Mouse (Mus musculus): Measurements from ENCODE around the gene Rps6kl1. TPM values are rescaled to one million over a fixed set of nuclear protein-coding genes. Genes with fewer than 3 reads are reported as not detected.

Rps6kl1 gene
- 1.2 and 1.6 TPM in 2 replicates for polyA plus RNA-seq (2016; fragmentation: Nextera tagmentation; extraction: Ambion mirVana)

DNA sequence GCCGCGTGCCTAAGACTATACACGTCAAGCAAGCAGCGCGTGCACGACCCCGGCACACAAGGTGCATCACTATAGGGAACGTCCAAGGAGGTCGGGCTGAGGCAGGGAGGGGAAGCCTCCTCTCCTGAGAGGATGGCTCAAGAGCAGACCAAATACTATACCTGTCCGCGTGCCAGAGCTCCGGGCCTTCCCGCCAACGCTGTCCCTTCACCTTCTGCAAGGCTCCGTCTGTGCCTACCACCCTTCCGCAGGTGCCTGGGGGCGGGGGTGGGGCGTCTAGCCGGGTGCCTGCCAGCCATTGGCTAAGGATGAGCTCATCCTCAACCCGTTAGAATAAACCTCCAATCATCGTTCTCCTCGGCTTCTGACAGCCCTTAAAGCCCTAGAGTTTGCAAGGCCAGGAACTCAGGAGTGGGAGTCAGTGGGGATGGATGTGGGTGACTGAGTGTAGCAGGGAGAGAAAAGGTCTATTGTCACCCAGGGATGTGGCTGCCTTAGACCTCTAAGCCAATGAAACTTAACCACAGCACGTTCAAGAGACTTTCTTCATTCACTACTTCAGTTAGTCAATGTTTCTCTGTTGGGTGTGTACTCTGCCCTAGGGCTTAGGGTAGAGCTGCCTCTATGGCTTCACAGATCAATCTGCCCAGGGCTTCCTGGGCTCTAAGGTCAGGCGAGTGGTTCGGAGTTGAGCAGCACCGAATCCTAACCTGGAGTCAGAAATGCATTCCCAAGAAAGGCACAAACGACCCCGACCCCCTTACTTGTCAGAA lies at the start of gene Rps6kl1:
TSS of gene Rps6kl1 (minus strand) at position 263 of the 773 bp plus-strand sequence.
- peaks cover 20% of the 10 kb centered on the region for H3K27me3 ChIP-seq (replicated peaks)
- WGBS, result 13% methylated on average over 28 of the region's 28 CpGs
- ATAC-seq (ENCODE audit: insufficient number of reproducible peaks, low FRiP score), result peak; percentile 64
- H3K4me1 ChIP-seq (replicated peaks), result peaks cover 22% of the 10 kb centered on the region
- no peaks in the 10 kb centered on the region for H3K36me3 ChIP-seq
- H3K4me2 ChIP-seq, result peak within 1 kb of the TSS; percentile 68
- H3K4me3 ChIP-seq, result peak within 1 kb of the TSS; percentile 37
- H3K9ac ChIP-seq, result peak within 1 kb of the TSS; percentile 7; the same call in 1 of the 2 replicates
- 0 out of 2 replicates have a peak, but pooled peaks cover 3% of the 10 kb centered on the region for H3K9me3 ChIP-seq (replicated peaks)
- H3K27ac ChIP-seq (ENCODE audit: poor library complexity, severe bottlenecking), result no peak within 1 kb of the TSS

DNA sequence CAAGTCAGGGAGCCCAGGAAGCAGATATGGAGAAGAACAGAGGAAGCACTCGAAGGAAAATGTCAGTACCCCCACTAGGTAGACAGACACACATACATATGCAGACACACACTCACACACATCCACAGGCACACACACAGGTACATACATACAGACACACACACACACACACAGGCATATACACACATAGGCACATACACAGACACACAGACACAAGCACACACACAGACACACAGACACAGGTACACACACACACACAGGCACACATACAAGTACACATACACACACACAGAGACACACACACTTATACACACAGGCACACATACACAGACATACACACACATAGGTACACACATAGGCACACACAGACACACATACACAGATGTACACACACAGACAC lies 48.9 kb upstream of the Rps6kl1 start:
- no peak overlapping the region for H3K9ac ChIP-seq

DNA sequence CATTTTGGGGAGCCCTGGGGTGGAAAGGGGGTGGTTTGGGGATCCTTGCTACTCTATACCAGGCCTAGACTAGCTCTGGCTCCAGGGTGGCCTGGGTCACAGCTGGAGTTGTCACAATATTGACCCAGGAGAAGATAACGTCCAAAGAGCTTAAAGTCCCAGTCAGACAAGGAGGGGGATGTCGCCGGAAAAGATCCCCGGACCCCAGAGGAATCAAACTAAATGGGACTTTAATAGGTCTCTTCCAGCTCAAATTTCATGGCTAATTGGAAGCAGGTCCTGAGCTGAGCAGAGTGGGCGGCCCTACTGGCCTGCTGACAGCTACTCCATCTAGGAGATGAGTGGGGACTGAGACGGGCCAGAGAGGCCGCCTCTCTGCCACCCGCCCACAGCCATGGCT lies 46.9 kb upstream of the Rps6kl1 start:
- H3K36me3 ChIP-seq, result no peaks in the 10 kb centered on the region
- H3K27me3 ChIP-seq (replicated peaks), result peaks cover 15% of the 10 kb centered on the region; the same call in 1 of the 2 replicates
- no peak for ATAC-seq (ENCODE audit: insufficient number of reproducible peaks, low FRiP score)
- WGBS, result 38% methylated on average over 8 of the region's 8 CpGs
- no peak overlapping the region for H3K9ac ChIP-seq
- H3K27ac ChIP-seq (ENCODE audit: poor library complexity, severe bottlenecking), result no peak overlapping the region
- H3K9me3 ChIP-seq (replicated peaks), result no peaks in the 10 kb centered on the region
- peaks cover 63% of the 10 kb centered on the region for H3K4me1 ChIP-seq (replicated peaks)
- H3K4me3 ChIP-seq, result no peak overlapping the region
- H3K4me2 ChIP-seq, result no peak overlapping the region

More for the DNA sequence above, 48.9 kb upstream of the Rps6kl1 start:
- 0 out of 2 replicates have a peak, but pooled peaks cover 10% of the 10 kb centered on the region for H3K27me3 ChIP-seq (replicated peaks)
- H3K36me3 ChIP-seq, result no peaks in the 10 kb centered on the region
- no peak overlapping the region for H3K4me3 ChIP-seq
- H3K27ac ChIP-seq (ENCODE audit: poor library complexity, severe bottlenecking), result no peak overlapping the region
- no peaks in the 10 kb centered on the region for H3K9me3 ChIP-seq (replicated peaks)
- no peak overlapping the region for H3K4me2 ChIP-seq
- no peak for ATAC-seq (ENCODE audit: insufficient number of reproducible peaks, low FRiP score)
- WGBS, result 57% methylated on average over 1 of the region's 1 CpGs
- peaks cover 55% of the 10 kb centered on the region for H3K4me1 ChIP-seq (replicated peaks)

DNA sequence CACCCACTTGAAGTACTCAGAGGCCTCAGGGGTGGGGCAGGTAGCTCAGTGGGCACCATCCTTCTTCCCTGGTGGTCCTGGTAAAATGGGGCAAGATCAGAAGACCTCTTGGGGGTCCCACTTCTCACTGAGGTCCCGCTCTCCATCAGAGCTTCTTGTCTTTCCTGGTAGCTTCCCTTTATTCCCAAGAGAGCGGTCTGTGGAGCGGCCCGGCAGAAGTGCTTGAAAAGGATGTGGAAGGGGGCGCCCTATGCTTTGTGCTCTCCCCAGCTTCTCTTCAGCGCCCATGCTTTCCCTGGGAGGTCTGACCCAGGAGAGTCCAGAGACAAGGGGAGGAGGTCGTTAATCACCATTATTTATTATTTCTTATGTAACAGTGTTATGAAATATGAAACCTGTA lies 46.3 kb upstream of the Rps6kl1 start:
- no peaks in the 10 kb centered on the region for H3K9me3 ChIP-seq (replicated peaks)
- H3K4me1 ChIP-seq (replicated peaks), result peaks cover 68% of the 10 kb centered on the region
- H3K9ac ChIP-seq, result no peak overlapping the region
- ATAC-seq (ENCODE audit: insufficient number of reproducible peaks, low FRiP score), result no peak
- H3K27me3 ChIP-seq (replicated peaks), result peaks cover 21% of the 10 kb centered on the region; the same call in 1 of the 2 replicates
- no peak overlapping the region for H3K4me2 ChIP-seq
- WGBS, result 76% methylated on average over 7 of the region's 7 CpGs
- H3K36me3 ChIP-seq, result no peaks in the 10 kb centered on the region
- no peak overlapping the region for H3K27ac ChIP-seq (ENCODE audit: poor library complexity, severe bottlenecking)
- H3K4me3 ChIP-seq, result no peak overlapping the region

DNA sequence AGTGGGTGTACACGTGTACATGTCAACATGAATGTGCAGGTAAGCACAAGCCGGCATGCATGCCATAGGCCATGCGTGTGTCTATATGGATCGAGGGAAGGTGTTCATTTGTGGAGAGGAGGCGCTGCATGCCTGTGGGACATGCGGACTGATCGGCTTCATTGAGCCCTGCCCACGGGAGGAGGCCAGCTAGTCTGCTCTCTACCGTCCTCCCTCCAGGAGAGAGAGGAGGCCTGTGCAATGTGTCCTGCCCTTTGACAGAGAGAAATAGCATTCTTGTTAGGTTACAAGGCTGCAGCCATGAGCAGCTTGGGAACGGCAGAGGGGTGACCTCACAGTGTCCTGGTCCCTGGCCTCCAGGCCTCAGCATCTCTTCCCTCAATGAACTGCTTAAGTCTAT lies 45.1 kb upstream of the Rps6kl1 start:
- Histone ChIP-seq H3K9ac (no peak overlapping the region), H3K9me3 (replicated peaks) (no peaks in the 10 kb centered on the region), H3K4me1 (replicated peaks) (peaks cover 59% of the 10 kb centered on the region), H3K27ac (ENCODE audit: poor library complexity, severe bottlenecking) (no peak overlapping the region), H3K4me3 (no peak overlapping the region), H3K4me2 (no peak overlapping the region), H3K36me3 (no peaks in the 10 kb centered on the region), H3K27me3 (replicated peaks) (peaks cover 24% of the 10 kb centered on the region; the same call in 1 of the 2 replicates)
- no peak for ATAC-seq (ENCODE audit: insufficient number of reproducible peaks, low FRiP score)
- WGBS, result 69% methylated on average over 10 of the region's 10 CpGs

DNA sequence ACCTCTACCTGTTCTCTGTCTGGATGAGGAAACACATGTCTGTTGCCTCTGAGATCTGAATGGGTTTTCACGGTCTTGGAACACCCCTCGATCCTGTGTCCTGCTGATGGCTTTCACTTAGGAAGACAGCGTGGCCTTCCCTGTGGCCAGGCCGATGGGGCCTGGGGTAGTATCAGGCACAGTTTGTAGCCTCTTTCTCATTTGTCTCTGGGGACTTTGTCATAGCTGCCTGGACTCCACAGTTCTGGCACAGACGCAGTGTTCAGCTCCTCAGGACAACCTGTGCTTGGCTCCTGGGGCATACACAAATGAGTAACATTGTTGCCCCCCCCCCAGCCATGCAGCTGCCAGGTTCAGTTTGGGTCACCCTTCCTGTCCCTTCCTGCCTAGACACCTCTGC lies 44.0 kb upstream of the Rps6kl1 start:
- WGBS, result 78% methylated on average over 5 of the region's 5 CpGs
- Histone ChIP-seq H3K4me2 (no peak overlapping the region), H3K9ac (no peak overlapping the region), H3K27ac (ENCODE audit: poor library complexity, severe bottlenecking) (no peak overlapping the region), H3K36me3 (no peaks in the 10 kb centered on the region), H3K4me3 (no peak overlapping the region), H3K9me3 (replicated peaks) (no peaks in the 10 kb centered on the region), H3K27me3 (replicated peaks) (peaks cover 20% of the 10 kb centered on the region; the same call in 1 of the 2 replicates), H3K4me1 (replicated peaks) (peaks cover 48% of the 10 kb centered on the region)
- ATAC-seq (ENCODE audit: insufficient number of reproducible peaks, low FRiP score), result no peak

DNA sequence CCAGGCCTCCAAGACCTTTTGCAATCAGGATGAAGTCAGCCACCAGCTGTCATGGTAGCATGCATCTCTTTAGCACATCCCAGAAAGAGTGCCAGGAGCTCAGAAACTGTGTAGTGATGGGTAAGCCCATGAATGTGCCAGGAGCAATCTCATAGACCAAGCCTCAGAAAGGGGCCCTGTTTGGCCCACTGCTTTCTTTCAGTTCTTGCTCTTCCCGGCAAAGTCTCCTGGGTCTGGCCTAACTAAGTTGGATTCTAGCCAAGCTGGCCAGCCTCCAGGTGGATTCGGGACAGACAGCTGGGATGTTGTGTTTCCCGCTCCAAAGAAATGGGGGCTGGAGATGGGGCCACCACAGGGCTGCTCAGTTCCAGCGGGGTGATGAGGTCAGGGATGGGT lies 43.6 kb upstream of the Rps6kl1 start:
- Histone ChIP-seq H3K27me3 (replicated peaks) (peaks cover 16% of the 10 kb centered on the region; the same call in 1 of the 2 replicates), H3K4me2 (no peak overlapping the region), H3K9me3 (replicated peaks) (no peaks in the 10 kb centered on the region), H3K27ac (ENCODE audit: poor library complexity, severe bottlenecking) (no peak overlapping the region), H3K4me3 (no peak overlapping the region), H3K9ac (no peak overlapping the region), H3K36me3 (no peaks in the 10 kb centered on the region), H3K4me1 (replicated peaks) (peaks cover 48% of the 10 kb centered on the region)
- WGBS, result 24% methylated on average over 4 of the region's 4 CpGs
- no peak for ATAC-seq (ENCODE audit: insufficient number of reproducible peaks, low FRiP score)

DNA sequence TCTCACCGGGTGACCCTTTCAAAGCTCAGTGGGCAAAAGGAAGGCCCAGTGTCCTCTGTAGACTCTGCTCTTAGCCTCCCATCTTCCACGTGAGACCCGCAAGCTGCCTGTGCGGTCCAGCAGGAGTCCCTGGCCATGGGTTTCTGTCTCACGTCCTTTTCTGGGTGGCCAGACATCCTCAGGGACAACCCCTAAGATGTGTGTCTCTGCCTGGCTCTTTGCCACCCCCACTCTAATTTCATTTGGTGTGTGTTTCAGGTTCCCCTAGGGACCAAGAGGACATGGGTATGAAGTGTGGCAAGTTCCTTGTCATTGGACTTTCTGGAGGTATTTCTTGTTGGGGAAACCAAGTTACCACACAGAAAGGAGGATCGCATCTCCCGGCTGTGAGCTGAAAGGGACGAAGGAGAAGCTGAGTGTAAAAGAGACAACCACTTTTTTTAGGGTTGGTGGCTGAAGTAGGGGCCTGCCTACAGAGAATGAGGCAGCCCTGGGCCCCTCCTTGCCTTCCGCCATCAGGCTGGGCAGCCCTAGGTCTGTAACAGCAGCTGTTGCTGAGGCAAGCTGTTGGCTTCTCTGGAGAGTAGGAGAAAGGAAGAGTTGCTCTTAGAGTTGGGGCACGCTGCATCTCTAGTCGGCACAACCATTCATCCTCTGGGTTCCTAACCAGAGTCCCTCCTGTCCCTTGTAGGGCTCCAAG lies 43.0 kb upstream of the Rps6kl1 start:
- Histone ChIP-seq H3K27me3 (replicated peaks) (peaks cover 14% of the 10 kb centered on the region; the same call in 1 of the 2 replicates), H3K27ac (ENCODE audit: poor library complexity, severe bottlenecking) (no peak overlapping the region), H3K36me3 (no peaks in the 10 kb centered on the region), H3K4me1 (replicated peaks) (peaks cover 48% of the 10 kb centered on the region), H3K9ac (no peak overlapping the region), H3K4me2 (no peak overlapping the region), H3K4me3 (no peak overlapping the region), H3K9me3 (replicated peaks) (no peaks in the 10 kb centered on the region)
- WGBS, result 87% methylated on average over 11 of the region's 11 CpGs
- ATAC-seq (ENCODE audit: insufficient number of reproducible peaks, low FRiP score), result no peak

DNA sequence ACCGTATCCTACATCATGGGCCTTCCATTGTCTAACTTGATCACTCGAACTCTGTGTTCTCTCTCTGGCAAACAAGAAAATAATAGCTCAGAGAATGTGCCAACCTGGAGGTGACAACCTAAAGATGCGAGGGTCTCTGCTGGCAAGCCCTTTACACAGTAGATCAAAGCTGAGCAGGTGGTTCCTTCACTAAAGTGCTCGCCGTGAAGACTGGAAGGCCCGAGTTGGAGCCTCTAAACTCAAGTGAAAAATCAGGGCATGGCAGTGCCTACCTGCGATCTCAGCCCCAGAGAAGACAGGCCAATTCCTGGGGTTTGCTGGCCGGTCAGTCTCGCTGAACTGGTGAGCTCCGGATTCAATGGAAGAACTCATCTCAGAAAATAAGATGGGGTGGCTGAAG lies 42.1 kb upstream of the Rps6kl1 start:
- no peaks in the 10 kb centered on the region for H3K9me3 ChIP-seq (replicated peaks)
- peaks cover 47% of the 10 kb centered on the region for H3K4me1 ChIP-seq (replicated peaks)

DNA sequence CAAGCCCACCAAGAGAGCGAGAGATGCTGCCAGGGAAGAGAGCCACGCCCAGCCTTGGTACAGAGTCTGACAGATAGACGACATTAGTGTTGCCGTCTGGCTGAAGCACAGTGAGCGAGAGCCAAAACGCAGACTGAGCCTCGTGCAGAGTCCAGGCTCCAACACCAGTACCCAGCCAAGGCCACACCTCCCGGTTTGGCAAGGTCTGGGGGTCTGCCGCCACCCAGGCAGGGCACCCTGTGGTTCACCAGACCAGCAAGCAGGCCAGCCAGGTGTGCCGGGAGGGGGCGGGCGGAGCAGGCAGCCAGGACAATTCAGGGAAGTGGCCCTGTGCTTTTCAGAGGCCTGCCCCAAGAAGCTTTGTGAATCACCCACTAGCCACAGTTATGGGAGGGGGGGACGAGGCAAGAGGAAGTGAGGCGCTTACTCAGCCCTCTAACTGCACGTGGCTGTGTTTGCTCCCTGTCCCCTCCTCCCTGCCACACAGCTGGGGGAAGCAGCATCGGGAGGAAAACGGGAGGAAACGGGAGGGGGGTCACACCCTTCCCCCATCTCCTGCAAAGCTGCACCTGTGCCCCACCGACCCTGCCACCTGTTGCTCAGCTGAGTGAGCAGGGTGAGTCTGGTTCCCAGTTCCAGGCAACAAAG lies 41.5 kb upstream of the Rps6kl1 start:
- ATAC-seq (ENCODE audit: insufficient number of reproducible peaks, low FRiP score), result peak; percentile 42; the same call in 1 of the 2 replicates
- Histone ChIP-seq H3K9me3 (replicated peaks) (no peaks in the 10 kb centered on the region), H3K4me2 (peak overlapping the region; percentile 7; the same call in 1 of the 2 replicates), H3K9ac (no peak overlapping the region), H3K27ac (ENCODE audit: poor library complexity, severe bottlenecking) (no peak overlapping the region), H3K27me3 (replicated peaks) (peaks cover 14% of the 10 kb centered on the region; the same call in 1 of the 2 replicates), H3K4me1 (replicated peaks) (peaks cover 41% of the 10 kb centered on the region), H3K36me3 (no peaks in the 10 kb centered on the region), H3K4me3 (no peak overlapping the region)
- WGBS, result 27% methylated on average over 19 of the region's 19 CpGs

More for the DNA sequence above, 42.1 kb upstream of the Rps6kl1 start:
- Histone ChIP-seq H3K27ac (ENCODE audit: poor library complexity, severe bottlenecking) (no peak overlapping the region), H3K36me3 (no peaks in the 10 kb centered on the region), H3K4me2 (no peak overlapping the region), H3K9ac (no peak overlapping the region), H3K4me3 (no peak overlapping the region), H3K27me3 (replicated peaks) (peaks cover 14% of the 10 kb centered on the region; the same call in 1 of the 2 replicates)
- no peak for ATAC-seq (ENCODE audit: insufficient number of reproducible peaks, low FRiP score)
- 85% methylated on average over 10 of the region's 10 CpGs for WGBS

DNA sequence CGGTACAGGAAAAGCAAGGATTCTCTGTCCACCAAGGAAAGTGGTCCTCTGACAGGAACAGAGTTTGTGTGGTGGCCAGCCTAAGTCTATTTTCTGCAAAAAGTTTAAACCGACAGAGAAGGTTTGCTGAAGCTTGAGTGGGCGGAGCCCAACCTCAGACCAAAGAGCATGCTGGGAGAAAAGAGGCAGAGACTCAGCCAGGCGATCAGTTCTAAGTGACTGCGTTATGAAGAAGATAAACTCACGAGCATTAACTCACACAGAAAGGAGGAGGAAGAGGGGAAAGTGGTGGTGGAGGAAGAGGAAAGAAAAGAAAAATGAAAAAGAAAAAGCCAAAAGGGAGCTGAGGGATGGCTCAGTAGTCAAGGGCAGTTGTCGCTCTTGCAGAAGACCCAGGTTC lies 39.2 kb upstream of the Rps6kl1 start:
- 72% methylated on average over 7 of the region's 7 CpGs for WGBS
- no peaks in the 10 kb centered on the region for H3K36me3 ChIP-seq
- no peak overlapping the region for H3K27ac ChIP-seq (ENCODE audit: poor library complexity, severe bottlenecking)
- peaks cover 31% of the 10 kb centered on the region for H3K4me1 ChIP-seq (replicated peaks)
- peaks cover 14% of the 10 kb centered on the region; the same call in 1 of the 2 replicates for H3K27me3 ChIP-seq (replicated peaks)
- no peak overlapping the region for H3K4me2 ChIP-seq
- no peak overlapping the region for H3K9ac ChIP-seq
- ATAC-seq (ENCODE audit: insufficient number of reproducible peaks, low FRiP score), result no peak
- H3K9me3 ChIP-seq (replicated peaks), result no peaks in the 10 kb centered on the region
- no peak overlapping the region for H3K4me3 ChIP-seq

All from heart, embryonic 12.5 days (tissue).